Comparison of ENCODE assay signal across 11 mouse cellular contexts in the genomic region with DNA sequence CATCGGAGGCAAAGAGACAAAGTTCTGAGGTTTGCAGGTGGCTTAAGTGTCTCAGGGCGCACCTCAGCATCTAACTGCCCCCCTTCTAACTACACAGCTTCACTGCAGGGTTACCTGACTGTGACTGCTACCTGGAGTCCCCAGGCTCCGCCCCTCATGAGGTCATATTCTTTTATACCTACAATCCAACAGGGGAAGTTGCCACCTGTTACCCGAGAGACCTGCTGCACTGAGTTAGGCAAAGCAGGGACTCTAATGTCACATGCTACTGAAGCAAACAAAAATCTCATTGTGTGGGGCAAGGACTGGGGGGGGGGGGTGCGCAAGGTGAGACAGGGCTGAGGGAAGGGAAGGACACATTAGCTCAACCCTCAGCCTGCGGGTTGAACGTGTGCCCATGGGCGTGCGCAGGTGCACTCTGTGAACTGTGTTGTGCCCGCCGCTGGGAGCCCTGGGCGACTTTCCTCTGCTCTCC. TPM values are rescaled to one million over a fixed set of nuclear protein-coding genes. Genes with fewer than 3 reads are reported as not detected.
DNase-seq lines count a peak whose midpoint lies in the region; ATAC-seq and TF ChIP-seq lines count a peak whose summit lies in the region.
"Had no signal": no experiment of that assay in that cellular context is flagged by ENCODE, and none has a peak within 500 bp of the region (broad histone marks: within the 10 kb centered on the region; RNA-seq: fewer than 3 reads in every experiment).

A gene (minus strand): TSS at position 129 of the 475 bp plus-strand sequence.

- H3K9ac ChIP-seq in CH12.LX (ENCODE audit: insufficient read depth, low read depth) (no peak within 1 kb of the TSS), ES-Bruce4 (ENCODE audit: low read depth, poor library complexity, severe bottlenecking) (no peak within 1 kb of the TSS)
- no peak within 1 kb of the TSS; the same call in 1 of the 2 replicates for H3K9ac ChIP-seq in lung, embryonic 16.5 days (ENCODE audit: low read length)

- DNase-seq in CH12.LX (ENCODE audit: extremely low read depth), result no peak
- DNase-seq in kidney, adult 9 months, result peak; percentile 80
- no peak for DNase-seq in frontal cortex, postnatal 36 days (ENCODE audit: low spot score in 2 of 2)
- DNase-seq in Muller cell, postnatal 12 days (ENCODE audit: inconsistent ontology term), result no peak
- DNase-seq in adrenal gland, adult (ENCODE audit: inconsistent age in 2 of 2, low spot score in 1 of 2), result no peak
- no peak for DNase-seq in adrenal gland, adult 18-20 months (ENCODE audit: low spot score in 2 of 2)

- ATAC-seq in lung, embryonic 16.5 days (ENCODE audit: low read depth), result peak; percentile 95

- 42% methylated on average over 11 of the region's 12 CpGs for WGBS in lung, embryonic 16.5 days

- H3K27ac ChIP-seq in CH12.LX (ENCODE audit: insufficient read depth, low read depth) (no peak within 1 kb of the TSS), ES-Bruce4 (ENCODE audit: insufficient read depth, low read length) (no peak within 1 kb of the TSS)
- H3K27ac ChIP-seq in lung, embryonic 16.5 days (ENCODE audit: low read length), result peak within 1 kb of the TSS; percentile 5; the same call in 1 of the 2 replicates

- H3K4me1 ChIP-seq in CH12.LX (ENCODE audit: control insufficient read depth in 1 of 2, insufficient read depth in 2 of 2) (peaks cover 17 to 47% of the 10 kb centered on the region in 2 experiments), ES-Bruce4 (ENCODE audit: control insufficient read depth, insufficient read depth, low read length) (no peaks in the 10 kb centered on the region)
- no peaks in the 10 kb centered on the region for H3K4me1 ChIP-seq in lung, embryonic 16.5 days (replicated peaks; ENCODE audit: control insufficient read depth, insufficient read depth, low read length)

- dilution Hi-C loops in CH12.LX (cut with MboI; ENCODE audit: extremely low pct_ligation_motif_present, extremely low pct_unique_long_range_greater_than_20kb, low sequenced_read_pairs), result no loop called here

- TF ChIP-seq EP300 in CH12.LX (IDR thresholded peaks at IDR 0.05; ENCODE audit: low read length) (no peak), ES-Bruce4 (IDR thresholded peaks at IDR 0.05; ENCODE audit: insufficient read depth, low read depth, low read length) (no peak)

- TF ChIP-seq POLR2A in CH12.LX (IDR thresholded peaks at IDR 0.05; ENCODE audit: low read depth, low read length) (no peak), ES-Bruce4 (IDR thresholded peaks at IDR 0.05; ENCODE audit: insufficient read depth, low read length) (no peak)

- TF ChIP-seq RAD21 in CH12.LX (IDR thresholded peaks at IDR 0.05; ENCODE audit: low read depth, low read length), result no peak

- in situ Hi-C loops in CH12.LX (cut with MboI; ENCODE audit: low pct_ligation_motif_present, low pct_unique_long_range_greater_than_20kb, low sequenced_read_pairs), result no loop called here

- TF ChIP-seq CTCF in CH12.LX (conservative IDR thresholded peaks at IDR 0.05 in 1 of 2, IDR thresholded peaks at IDR 0.05 in 1 of 2; ENCODE audit: low read depth in 2 of 2, low read length in 2 of 2) (no peak), ES-Bruce4 (IDR thresholded peaks at IDR 0.05; ENCODE audit: low read depth, low read length) (no peak)

- H3K4me2 ChIP-seq in CH12.LX (ENCODE audit: insufficient read depth, low read depth, poor library complexity, severe bottlenecking), result peak within 1 kb of the TSS; percentile 95
- peak within 1 kb of the TSS; percentile 28 for H3K4me2 ChIP-seq in lung, embryonic 16.5 days (ENCODE audit: low read depth, low read length)

- no peaks in the 10 kb centered on the region for H3K27me3 ChIP-seq in CH12.LX (replicated peaks)
- H3K27me3 ChIP-seq in ES-Bruce4 (ENCODE audit: control insufficient read depth, insufficient read depth, low read length, poor library complexity, severe bottlenecking), result no peaks in the 10 kb centered on the region
- no peaks in the 10 kb centered on the region for H3K27me3 ChIP-seq in lung, embryonic 16.5 days (ENCODE audit: control insufficient read depth, insufficient read depth, low read depth, low read length)

- H3K9me3 ChIP-seq in CH12.LX (replicated peaks; ENCODE audit: low read length) (no peaks in the 10 kb centered on the region), ES-Bruce4 (replicated peaks; ENCODE audit: control insufficient read depth, insufficient read depth, low read length, poor library complexity, severe bottlenecking) (no peaks in the 10 kb centered on the region)
- no peaks in the 10 kb centered on the region for H3K9me3 ChIP-seq in lung, embryonic 16.5 days (ENCODE audit: control insufficient read depth, low read length)

- no peaks in the 10 kb centered on the region for H3K79me2 ChIP-seq in CH12.LX (replicated peaks; ENCODE audit: control insufficient read depth, extremely low read depth, insufficient read depth, poor library complexity, severe bottlenecking)

- no peaks in the 10 kb centered on the region for H3K36me3 ChIP-seq in CH12.LX (replicated peaks in 1 of 2; ENCODE audit: control insufficient read depth in 1 of 2, insufficient read depth in 1 of 2, low read length in 1 of 2)
- H3K36me3 ChIP-seq in ES-Bruce4 (ENCODE audit: control insufficient read depth, insufficient read depth, low read length, poor library complexity, severe bottlenecking), result no peaks in the 10 kb centered on the region
- H3K36me3 ChIP-seq in lung, embryonic 16.5 days (ENCODE audit: control insufficient read depth, insufficient read depth, low read length), result no peaks in the 10 kb centered on the region

- H3K4me3 ChIP-seq in CH12.LX (replicated peaks in 1 of 3; ENCODE audit: low read depth in 2 of 3, low read length in 2 of 3, poor library complexity in 1 of 3), result no peak within 1 kb of the TSS
- peak within 1 kb of the TSS; percentile 31; the same call in 1 of the 2 replicates for H3K4me3 ChIP-seq in ES-Bruce4 (ENCODE audit: low read depth, low read length)
- peak within 1 kb of the TSS; percentile 19 for H3K4me3 ChIP-seq in lung, embryonic 16.5 days (ENCODE audit: low read length)

TF ChIP-seq in CH12.LX, 34 proteins besides CTCF, POLR2A, EP300 and RAD21:
- no peak for TF ChIP-seq MAX (IDR thresholded peaks at IDR 0.05; ENCODE audit: low read length)
- peak; percentile 26; the same call in 1 of the 2 replicates for TF ChIP-seq NRF1 (IDR thresholded peaks at IDR 0.05; ENCODE audit: low read depth, low read length)
- TF ChIP-seq CHD1 (IDR thresholded peaks at IDR 0.05; ENCODE audit: low read depth, low read length), result no peak
- no peak for TF ChIP-seq ZMIZ1 (IDR thresholded peaks at IDR 0.05; ENCODE audit: low read depth, low read length)
- TF ChIP-seq BHLHE40 (IDR thresholded peaks at IDR 0.05; ENCODE audit: low read depth, low read length), result peak; percentile 22; the same call in 1 of the 2 replicates
- no peak for TF ChIP-seq PAX5 (IDR thresholded peaks at IDR 0.05; ENCODE audit: low read length)

RNA-seq across cellular contexts. Expression of the gene that starts here (rescaled TPM):
- 0.17 TPM in 1 of 2 replicates, not detected in the other for total RNA-seq in CH12.LX (2012; rRNA removed)
- total RNA-seq in CH12.LX (2014; rRNA removed), result not detected in 2 replicates
- not detected in 2 replicates for polyA plus RNA-seq in CH12.LX (2012; ENCODE audit: insufficient read length, low read depth)
- not detected in 2 replicates for polyA plus RNA-seq in ES-Bruce4 (2011; ENCODE audit: insufficient read depth, insufficient read length, low read depth, missing spikeins)
- 1.2 and 1.5 TPM in 2 replicates for polyA plus RNA-seq in lung, embryonic 16.5 days (2015; fragmentation: Nextera tagmentation; extraction: Ambion mirVana)
- not detected for total RNA-seq in adrenal gland, adult 18-20 months (2021)
- total RNA-seq: gastrocnemius, adult 8-10 months; hematopoietic stem cell, adult 5-6 weeks had no signal
- polyA plus RNA-seq: testis, adult 2 months had no signal

Comparison
In these comparisons a context has a peak if more than half of its experiments do, and no peak if none do; other contexts are left out.
1. H3K4me3 ChIP-seq: peak in ES-Bruce4 (single experiment) and lung, embryonic 16.5 days (single experiment); none in CH12.LX (0 of 3).